Mouse (Mus musculus): ENCODE data around the gene Fkbp5. TPM values are rescaled to one million over a fixed set of nuclear protein-coding genes. Genes with fewer than 3 reads are reported as not detected.

Gene Fkbp5
- polyA plus RNA-seq, 1 experiment, result 185 TPM

GRCm38 (mm10) chr17:28484704-28485445 is 32.5 kb downstream of the Fkbp5 start:
- WGBS, result 3% methylated on average over 30 of the region's 30 CpGs
- H3K27ac ChIP-seq (ENCODE audit: insufficient read depth, low read depth, low read length), result peak overlapping the region; percentile 54; the same call in 1 of the 2 replicates
- TF ChIP-seq POLR2A (IDR thresholded peaks at IDR 0.05; ENCODE audit: insufficient read depth, low read depth, low read length) (no peak), CTCF (IDR thresholded peaks at IDR 0.05; ENCODE audit: insufficient read depth, low read depth, low read length) (no peak)

GRCm38 (mm10) chr17:28477421-28477820 is 39.9 kb downstream of the Fkbp5 start:
- WGBS, result 78% methylated on average over 8 of the region's 8 CpGs
- TF ChIP-seq POLR2A (IDR thresholded peaks at IDR 0.05; ENCODE audit: insufficient read depth, low read depth, low read length) (no peak), CTCF (IDR thresholded peaks at IDR 0.05; ENCODE audit: insufficient read depth, low read depth, low read length) (no peak)
- H3K4me3 ChIP-seq (ENCODE audit: insufficient read depth, low read depth, low read length), result no peak overlapping the region
- no peak overlapping the region for H3K27ac ChIP-seq (ENCODE audit: insufficient read depth, low read depth, low read length)
- H3K4me1 ChIP-seq (ENCODE audit: control insufficient read depth, insufficient read depth, low read length), result peaks cover 3% of the 10 kb centered on the region

More at GRCm38 (mm10) chr17:28484704-28485445, 32.5 kb downstream of the Fkbp5 start:
- Histone ChIP-seq H3K4me3 (ENCODE audit: insufficient read depth, low read depth, low read length) (peak overlapping the region; percentile 99), H3K4me1 (ENCODE audit: control insufficient read depth, insufficient read depth, low read length) (peaks cover 12% of the 10 kb centered on the region)

GRCm38 (mm10) chr17:28476441-28476840 is 40.9 kb downstream of the Fkbp5 start:
- no peak overlapping the region for H3K4me3 ChIP-seq (ENCODE audit: insufficient read depth, low read depth, low read length)
- H3K4me1 ChIP-seq (ENCODE audit: control insufficient read depth, insufficient read depth, low read length), result peaks cover 3% of the 10 kb centered on the region
- no peak overlapping the region for H3K27ac ChIP-seq (ENCODE audit: insufficient read depth, low read depth, low read length)
- TF ChIP-seq CTCF (IDR thresholded peaks at IDR 0.05; ENCODE audit: insufficient read depth, low read depth, low read length) (no peak), POLR2A (IDR thresholded peaks at IDR 0.05; ENCODE audit: insufficient read depth, low read depth, low read length) (no peak)

- Histone ChIP-seq H3K4me1 (ENCODE audit: control insufficient read depth, insufficient read depth, low read length) (peaks cover 3% of the 10 kb centered on the region), H3K4me3 (ENCODE audit: insufficient read depth, low read depth, low read length) (no peak overlapping the region), H3K27ac (ENCODE audit: insufficient read depth, low read depth, low read length) (no peak overlapping the region)
- TF ChIP-seq CTCF (IDR thresholded peaks at IDR 0.05; ENCODE audit: insufficient read depth, low read depth, low read length) (no peak), POLR2A (IDR thresholded peaks at IDR 0.05; ENCODE audit: insufficient read depth, low read depth, low read length) (no peak)
- WGBS, result 93% methylated on average over 3 of the region's 3 CpGs
Measured at GRCm38 (mm10) chr17:28475593-28476325, 41.6 kb downstream of the Fkbp5 start.

- 65% methylated on average over 5 of the region's 5 CpGs for WGBS
- Histone ChIP-seq H3K4me3 (ENCODE audit: insufficient read depth, low read depth, low read length) (no peak overlapping the region), H3K27ac (ENCODE audit: insufficient read depth, low read depth, low read length) (no peak overlapping the region), H3K4me1 (ENCODE audit: control insufficient read depth, insufficient read depth, low read length) (peaks cover 2% of the 10 kb centered on the region)
- no peak for TF ChIP-seq POLR2A (IDR thresholded peaks at IDR 0.05; ENCODE audit: insufficient read depth, low read depth, low read length)
- no peak for TF ChIP-seq CTCF (IDR thresholded peaks at IDR 0.05; ENCODE audit: insufficient read depth, low read depth, low read length)
Measured at GRCm38 (mm10) chr17:28472696-28473095, 44.6 kb downstream of the Fkbp5 start.

GRCm38 (mm10) chr17:28470876-28471275 is 46.5 kb downstream of the Fkbp5 start:
- 77% methylated on average over 6 of the region's 6 CpGs for WGBS
- TF ChIP-seq POLR2A (IDR thresholded peaks at IDR 0.05; ENCODE audit: insufficient read depth, low read depth, low read length), result no peak
- TF ChIP-seq CTCF (IDR thresholded peaks at IDR 0.05; ENCODE audit: insufficient read depth, low read depth, low read length), result no peak

GRCm38 (mm10) chr17:28467749-28468148 is 49.6 kb downstream of the Fkbp5 start:
- Histone ChIP-seq H3K4me1 (ENCODE audit: control insufficient read depth, insufficient read depth, low read length) (peaks cover 2% of the 10 kb centered on the region), H3K4me3 (ENCODE audit: insufficient read depth, low read depth, low read length) (no peak overlapping the region), H3K27ac (ENCODE audit: insufficient read depth, low read depth, low read length) (no peak overlapping the region)
- TF ChIP-seq POLR2A (IDR thresholded peaks at IDR 0.05; ENCODE audit: insufficient read depth, low read depth, low read length), result no peak
- no peak for TF ChIP-seq CTCF (IDR thresholded peaks at IDR 0.05; ENCODE audit: insufficient read depth, low read depth, low read length)
- 68% methylated on average over 11 of the region's 11 CpGs for WGBS

More at GRCm38 (mm10) chr17:28470876-28471275, 46.5 kb downstream of the Fkbp5 start:
- no peak overlapping the region for H3K27ac ChIP-seq (ENCODE audit: insufficient read depth, low read depth, low read length)
- H3K4me1 ChIP-seq (ENCODE audit: control insufficient read depth, insufficient read depth, low read length), result no peaks in the 10 kb centered on the region; the same call in 1 of the 2 replicates
- no peak overlapping the region for H3K4me3 ChIP-seq (ENCODE audit: insufficient read depth, low read depth, low read length)

GRCm38 (mm10) chr17:28465968-28466367 is 51.4 kb downstream of the Fkbp5 start:
- no peak overlapping the region for H3K27ac ChIP-seq (ENCODE audit: insufficient read depth, low read depth, low read length)
- no peak overlapping the region for H3K4me3 ChIP-seq (ENCODE audit: insufficient read depth, low read depth, low read length)
- peaks cover 2% of the 10 kb centered on the region; the same call in 1 of the 2 replicates for H3K4me1 ChIP-seq (ENCODE audit: control insufficient read depth, insufficient read depth, low read length)
- 95% methylated on average over 4 of the region's 4 CpGs for WGBS
- no peak for TF ChIP-seq CTCF (IDR thresholded peaks at IDR 0.05; ENCODE audit: insufficient read depth, low read depth, low read length)
- TF ChIP-seq POLR2A (IDR thresholded peaks at IDR 0.05; ENCODE audit: insufficient read depth, low read depth, low read length), result no peak

Measured in olfactory bulb, adult 2 months (tissue).